Mouse (Mus musculus) lung, embryonic 15.5 days (tissue): Measurements from ENCODE around the gene Slc7a1. TPM values are rescaled to one million over a fixed set of nuclear protein-coding genes. Genes with fewer than 3 reads are reported as not detected.

Source experiments
- ATAC-seq: fragments of 200-750 bp; cut with Nextera tagmentation; 2 replicates; pipeline ENCODE4 v1.8.0; 2017; ENCODE audit warnings: moderate number of reproducible peaks, borderline replicate concordance; ENCODE audit not compliant: low FRiP score, low TSS enrichment; ENCODE audit errors: extremely low read depth
- H3K27ac ChIP-seq: fragments of 300-500 bp; sonication (generic); 2 replicates; pipeline ENCODE4 v1.5.1; 2015; ENCODE audit warnings: moderate library complexity, mild to moderate bottlenecking, inconsistent platforms
- H3K27me3 ChIP-seq: fragments of 300-500 bp; sonication (generic); 2 replicates; pipeline ENCODE4 v1.6.1; 2015; ENCODE audit warnings: inconsistent platforms
- H3K36me3 ChIP-seq: fragments of 300-500 bp; sonication (generic); 2 replicates; pipeline ENCODE4 v1.6.1; 2015; ENCODE audit warnings: inconsistent platforms
- H3K4me1 ChIP-seq: fragments of 300-500 bp; sonication (generic); 2 replicates; pipeline ENCODE4 v1.6.1; 2015; ENCODE audit warnings: inconsistent platforms
- H3K4me2 ChIP-seq: fragments of 300-500 bp; sonication (generic); 2 replicates; pipeline ENCODE4 v1.6.1; 2015; ENCODE audit warnings: inconsistent platforms, mild to moderate bottlenecking, moderate library complexity
- H3K4me3 ChIP-seq: fragments of 300-500 bp; sonication (generic); 2 replicates; pipeline ENCODE4 v1.5.1; 2015; ENCODE audit warnings: mild to moderate bottlenecking, inconsistent platforms
- H3K9ac ChIP-seq: fragments of 300-500 bp; sonication (generic); 2 replicates; pipeline ENCODE4 v1.6.1; 2015; ENCODE audit warnings: inconsistent platforms
- H3K9me3 ChIP-seq: fragments of 300-500 bp; sonication (generic); 2 replicates; pipeline ENCODE4 v1.6.1; 2016; ENCODE audit warnings: inconsistent platforms
- WGBS: fragments of 180-500 bp; shearing (Covaris S2); methylation state at CpG from one replicate; pipeline ENCODE4 v1.1.7; 2015; 5-methylcytosine and 5-hydroxymethylcytosine counted together
- polyA plus RNA-seq: library from polyadenylated mRNA; unstranded; fragments of >200 nt; fragmentation: Nextera tagmentation; extraction: Ambion mirVana; gene quantifications from 2 replicates; pipeline ENCODE4 v1.2.1, GENCODE M21; 2015

Slc7a1 gene
- polyA plus RNA-seq, 1 experiment from 2014 or later = 15.5 TPM

DNA sequence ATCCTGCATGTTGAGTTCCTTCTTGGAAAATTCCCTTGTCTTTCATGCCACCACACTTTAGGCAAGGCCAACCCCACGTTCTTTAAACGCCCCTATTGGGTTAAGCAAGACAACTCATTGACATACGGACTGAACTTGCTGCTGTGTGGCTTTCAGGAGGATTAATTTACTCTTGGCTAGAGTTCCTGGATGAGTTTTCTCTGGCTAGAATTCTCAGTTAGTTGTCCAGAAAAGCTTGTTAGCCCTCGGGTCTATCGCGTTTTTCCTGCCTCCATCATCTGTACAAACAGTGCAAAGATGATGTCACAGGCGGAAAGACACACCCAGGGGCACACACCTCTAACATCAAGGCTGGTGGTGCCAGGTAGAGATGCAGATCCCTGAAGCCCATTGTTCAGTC lies 14.5 kb upstream of the Slc7a1 start:
- no peak overlapping the region for H3K4me2 ChIP-seq
- no peak overlapping the region for H3K9ac ChIP-seq
- H3K9me3 ChIP-seq = no peaks in the 10 kb centered on the region
- H3K36me3 ChIP-seq = no peaks in the 10 kb centered on the region
- no peak for ATAC-seq
- no peaks in the 10 kb centered on the region for H3K27me3 ChIP-seq
- H3K27ac ChIP-seq = no peak overlapping the region
- no peaks in the 10 kb centered on the region for H3K4me1 ChIP-seq
- no peak overlapping the region for H3K4me3 ChIP-seq
- WGBS = 25% methylated on average over 7 of the region's 7 CpGs

DNA sequence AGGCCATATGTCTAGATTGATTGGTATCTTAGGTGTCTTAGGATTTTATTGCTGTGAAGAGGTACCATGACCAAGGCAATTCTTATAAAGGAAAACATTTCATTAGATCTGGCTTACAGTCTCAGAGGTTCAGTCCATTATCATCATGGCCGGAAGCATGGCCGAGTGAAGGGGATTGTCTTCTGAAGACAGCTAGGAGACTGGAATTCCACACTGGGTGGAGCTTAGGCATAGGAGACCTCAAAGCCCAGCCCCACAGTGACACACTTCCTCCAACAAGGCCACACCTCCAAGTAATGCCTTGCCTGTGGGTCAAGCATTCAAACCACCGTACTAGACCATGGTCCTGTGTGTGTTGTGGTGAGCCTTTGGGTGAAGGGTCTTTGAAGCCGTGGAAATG lies 12.8 kb upstream of the Slc7a1 start:
- WGBS = 92% methylated on average over 4 of the region's 4 CpGs
- no peak overlapping the region for H3K9ac ChIP-seq
- ATAC-seq = no peak
- H3K4me1 ChIP-seq = no peaks in the 10 kb centered on the region
- no peak overlapping the region for H3K4me2 ChIP-seq
- no peaks in the 10 kb centered on the region for H3K27me3 ChIP-seq
- H3K27ac ChIP-seq = no peak overlapping the region
- no peaks in the 10 kb centered on the region for H3K9me3 ChIP-seq
- H3K4me3 ChIP-seq = no peak overlapping the region
- H3K36me3 ChIP-seq = no peaks in the 10 kb centered on the region

GRCm38 (mm10) chr5:148409465-148409864 lies 9.8 kb upstream of the Slc7a1 start:
- Histone ChIP-seq H3K4me1 (no peaks in the 10 kb centered on the region), H3K4me3 (no peak overlapping the region), H3K4me2 (no peak overlapping the region), H3K9me3 (0 out of 2 replicates have a peak, but pooled peaks cover 3% of the 10 kb centered on the region), H3K36me3 (no peaks in the 10 kb centered on the region), H3K27me3 (no peaks in the 10 kb centered on the region), H3K27ac (no peak overlapping the region), H3K9ac (no peak overlapping the region)
- no peak for ATAC-seq
- WGBS = 65% methylated on average over 8 of the region's 8 CpGs

DNA sequence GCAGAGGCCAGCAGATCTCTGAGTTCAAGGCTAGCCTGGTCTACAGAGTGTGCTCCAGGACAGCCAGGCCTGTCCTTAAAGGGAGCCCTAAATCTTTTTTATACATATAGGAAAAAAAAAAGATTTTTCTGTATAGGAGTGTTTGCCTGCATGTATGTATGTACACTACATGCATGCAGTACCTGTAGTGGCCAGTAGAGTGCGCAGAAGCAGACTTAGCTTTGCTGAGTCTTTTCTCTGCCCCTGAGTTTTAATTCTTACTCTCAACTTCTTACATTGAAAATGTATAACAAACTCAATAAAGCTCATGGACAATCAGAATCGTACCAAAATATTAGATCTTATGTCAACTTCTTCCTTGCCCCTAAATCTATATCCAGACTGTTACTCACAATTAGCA lies 7.2 kb upstream of the Slc7a1 start:
- Histone ChIP-seq H3K9me3 (0 out of 2 replicates have a peak, but pooled peaks cover 3% of the 10 kb centered on the region), H3K36me3 (no peaks in the 10 kb centered on the region), H3K4me1 (no peaks in the 10 kb centered on the region), H3K4me2 (no peak overlapping the region), H3K27ac (no peak overlapping the region), H3K4me3 (no peak overlapping the region), H3K27me3 (no peaks in the 10 kb centered on the region), H3K9ac (no peak overlapping the region)
- no peak for ATAC-seq
- WGBS = 89% methylated on average over 2 of the region's 2 CpGs

GRCm38 (mm10) chr5:148404548-148404947 lies 4.8 kb upstream of the Slc7a1 start:
- no peak overlapping the region for H3K27ac ChIP-seq
- no peak overlapping the region for H3K9ac ChIP-seq
- H3K4me3 ChIP-seq = no peak overlapping the region
- H3K9me3 ChIP-seq = 0 out of 2 replicates have a peak, but pooled peaks cover 3% of the 10 kb centered on the region
- 91% methylated on average over 7 of the region's 7 CpGs for WGBS
- H3K4me2 ChIP-seq = no peak overlapping the region
- peaks cover 5% of the 10 kb centered on the region for H3K27me3 ChIP-seq
- peaks cover 3% of the 10 kb centered on the region; the same call in 1 of the 2 replicates for H3K4me1 ChIP-seq
- no peak for ATAC-seq
- H3K36me3 ChIP-seq = no peaks in the 10 kb centered on the region

DNA sequence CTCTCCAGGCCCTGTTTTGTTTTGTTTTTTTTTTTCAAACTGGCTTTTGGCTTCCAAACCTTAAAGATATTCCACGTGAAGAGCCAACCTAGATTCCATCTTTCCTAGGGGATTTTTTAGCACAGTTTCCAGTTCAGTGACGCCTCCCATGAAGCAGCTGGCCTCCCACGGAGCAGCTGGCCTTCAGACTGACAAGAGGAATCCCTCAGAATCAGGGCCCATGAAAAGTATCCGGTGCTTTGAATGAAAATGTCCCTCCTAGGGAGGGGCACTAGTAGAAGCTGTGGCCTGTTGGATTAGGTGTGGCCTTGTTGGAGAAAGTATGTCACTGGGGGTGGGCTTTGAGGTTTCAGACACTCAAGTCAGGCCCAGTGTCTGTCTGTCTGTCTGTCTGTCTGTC lies 2.9 kb upstream of the Slc7a1 start:
- no peak overlapping the region for H3K4me3 ChIP-seq
- H3K36me3 ChIP-seq = no peaks in the 10 kb centered on the region
- no peak overlapping the region for H3K27ac ChIP-seq
- H3K9me3 ChIP-seq = 0 out of 2 replicates have a peak, but pooled peaks cover 3% of the 10 kb centered on the region
- peaks cover 13% of the 10 kb centered on the region for H3K4me1 ChIP-seq
- WGBS = 52% methylated on average over 4 of the region's 4 CpGs
- ATAC-seq = no peak
- peaks cover 5% of the 10 kb centered on the region for H3K27me3 ChIP-seq
- H3K4me2 ChIP-seq = no peak overlapping the region
- H3K9ac ChIP-seq = no peak overlapping the region

DNA sequence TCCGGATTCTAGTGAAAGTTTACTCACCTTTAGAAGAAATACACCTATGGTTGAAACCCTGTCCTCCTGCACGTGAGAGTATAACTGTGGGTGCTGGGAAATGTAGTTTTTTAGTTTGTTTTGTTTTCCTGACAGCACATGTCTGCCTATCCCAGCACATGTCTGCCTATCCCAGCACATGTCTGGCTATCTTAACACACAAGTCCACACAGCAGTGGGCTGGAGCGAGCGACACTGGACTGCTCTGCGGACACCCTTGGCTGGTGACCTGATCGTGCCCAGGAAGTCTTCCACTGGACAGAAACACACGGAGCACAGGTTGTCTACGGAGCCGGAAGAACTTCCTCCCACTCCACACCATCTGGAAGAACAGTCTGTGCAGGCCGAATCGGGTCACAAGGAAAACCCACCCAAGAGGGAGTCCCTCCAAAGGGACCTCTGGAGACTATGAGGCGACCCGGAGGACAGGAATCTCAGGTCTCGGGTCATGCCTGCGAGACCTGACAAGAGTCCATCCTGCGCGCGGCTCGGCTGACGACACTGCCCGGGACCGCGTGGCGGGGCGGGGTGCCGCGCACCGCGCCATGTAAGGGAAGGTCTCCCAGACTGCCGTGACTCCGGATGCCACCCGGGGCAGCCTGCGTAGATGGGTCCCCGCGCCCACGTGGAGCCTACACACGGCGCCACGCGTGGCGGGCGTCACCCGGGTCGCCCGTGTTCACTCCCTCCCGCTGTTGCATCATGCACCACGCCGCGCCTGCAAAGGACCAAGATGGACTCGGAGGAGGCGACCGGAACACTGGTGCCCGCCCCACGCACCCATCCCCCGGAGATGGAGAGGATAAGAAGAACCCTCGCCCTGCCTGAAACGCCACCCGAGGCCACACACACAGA lies 691 bp downstream of the Slc7a1 start:
- Histone ChIP-seq H3K9me3 (no peaks in the 10 kb centered on the region), H3K36me3 (no peaks in the 10 kb centered on the region), H3K4me3 (peak overlapping the region; percentile 85), H3K4me2 (peak overlapping the region; percentile 99), H3K27ac (peak overlapping the region; percentile 64), H3K4me1 (peaks cover 14% of the 10 kb centered on the region), H3K27me3 (peaks cover 5% of the 10 kb centered on the region), H3K9ac (peak overlapping the region; percentile 72)
- WGBS = 1% methylated on average over 57 of the region's 58 CpGs
- ATAC-seq = peak; percentile 69

DNA sequence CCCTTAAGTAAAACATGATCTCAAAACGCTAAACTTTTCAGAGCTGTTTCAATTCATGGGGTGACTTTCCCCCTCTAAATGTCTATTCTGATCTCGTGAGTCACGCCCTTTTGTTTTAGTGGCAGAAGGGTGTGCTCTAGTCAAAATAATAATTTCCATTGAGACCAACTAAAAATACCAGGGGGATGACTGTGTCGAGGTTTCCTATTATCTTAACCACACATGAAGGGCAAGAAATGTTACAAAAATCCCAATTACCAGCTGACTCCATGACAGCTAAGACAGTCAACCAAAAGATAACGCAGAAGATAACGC lies 1.3 kb downstream of the Slc7a1 start:
- no peak overlapping the region for H3K9ac ChIP-seq
- WGBS = 47% methylated on average over 6 of the region's 6 CpGs
- peak overlapping the region; percentile 99 for H3K4me2 ChIP-seq

DNA sequence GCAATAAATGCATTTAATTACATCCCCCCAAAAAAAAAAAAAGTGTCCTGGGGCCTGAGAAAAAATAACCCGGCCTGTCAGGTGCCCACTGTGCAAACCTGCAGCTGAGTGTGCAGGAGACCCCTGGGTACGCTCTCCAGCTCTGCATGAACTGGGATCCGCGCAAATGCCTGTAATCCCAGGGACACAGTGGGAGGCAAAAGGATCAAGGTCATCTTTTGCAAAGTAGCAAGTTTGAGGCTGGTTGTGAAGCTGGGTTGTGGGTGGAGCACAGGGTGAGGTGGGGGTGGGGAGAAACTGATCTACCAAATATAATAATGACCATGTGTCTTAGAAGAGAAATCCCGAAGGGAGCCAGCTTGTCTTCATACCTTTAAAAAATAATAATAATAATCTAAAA lies 1.8 kb downstream of the Slc7a1 start:
- peaks cover 14% of the 10 kb centered on the region for H3K4me1 ChIP-seq
- H3K9ac ChIP-seq = no peak overlapping the region
- H3K4me2 ChIP-seq = no peak overlapping the region
- no peaks in the 10 kb centered on the region for H3K36me3 ChIP-seq
- peaks cover 5% of the 10 kb centered on the region for H3K27me3 ChIP-seq
- no peak overlapping the region for H3K4me3 ChIP-seq
- no peaks in the 10 kb centered on the region for H3K9me3 ChIP-seq
- H3K27ac ChIP-seq = no peak overlapping the region
- WGBS = 77% methylated on average over 5 of the region's 5 CpGs
- no peak for ATAC-seq

More for the DNA sequence above, 1.3 kb downstream of the Slc7a1 start:
- Histone ChIP-seq H3K9me3 (no peaks in the 10 kb centered on the region), H3K36me3 (no peaks in the 10 kb centered on the region), H3K27me3 (peaks cover 5% of the 10 kb centered on the region), H3K4me1 (peaks cover 14% of the 10 kb centered on the region), H3K4me3 (peak overlapping the region; percentile 85), H3K27ac (no peak overlapping the region)
- ATAC-seq = no peak

DNA sequence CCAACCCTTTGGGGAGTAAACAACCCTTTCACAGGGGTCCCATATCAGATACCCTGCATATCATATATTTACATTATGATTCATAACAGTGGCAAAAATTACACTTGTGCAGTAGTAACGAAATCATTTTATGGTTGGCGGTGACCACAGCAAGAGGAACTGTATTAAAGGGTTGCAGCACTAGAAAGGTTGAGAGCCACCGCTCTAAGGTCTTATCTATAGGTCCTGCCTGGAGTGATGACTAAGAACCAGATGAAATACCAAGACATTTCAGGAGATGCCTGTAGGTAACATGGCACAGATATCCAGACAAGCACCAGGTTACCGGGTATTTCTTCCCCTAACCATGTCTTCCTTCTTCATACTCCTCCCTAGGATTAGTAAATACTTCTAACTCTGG lies 2.3 kb downstream of the Slc7a1 start:
- ATAC-seq = no peak
- 79% methylated on average over 4 of the region's 4 CpGs for WGBS

GRCm38 (mm10) chr5:148393316-148393715 lies 6.4 kb downstream of the Slc7a1 start:
- no peak overlapping the region for H3K27ac ChIP-seq
- no peaks in the 10 kb centered on the region for H3K9me3 ChIP-seq
- H3K4me2 ChIP-seq = no peak overlapping the region
- peaks cover 16% of the 10 kb centered on the region for H3K4me1 ChIP-seq
- no peaks in the 10 kb centered on the region for H3K36me3 ChIP-seq
- 71% methylated on average over 8 of the region's 8 CpGs for WGBS
- no peaks in the 10 kb centered on the region for H3K27me3 ChIP-seq
- no peak overlapping the region for H3K4me3 ChIP-seq
- no peak for ATAC-seq
- no peak overlapping the region for H3K9ac ChIP-seq

More for the DNA sequence above, 2.3 kb downstream of the Slc7a1 start:
- Histone ChIP-seq H3K4me1 (peaks cover 14% of the 10 kb centered on the region), H3K36me3 (no peaks in the 10 kb centered on the region), H3K4me3 (no peak overlapping the region), H3K27ac (no peak overlapping the region), H3K27me3 (peaks cover 5% of the 10 kb centered on the region), H3K4me2 (no peak overlapping the region), H3K9ac (no peak overlapping the region), H3K9me3 (no peaks in the 10 kb centered on the region)

DNA sequence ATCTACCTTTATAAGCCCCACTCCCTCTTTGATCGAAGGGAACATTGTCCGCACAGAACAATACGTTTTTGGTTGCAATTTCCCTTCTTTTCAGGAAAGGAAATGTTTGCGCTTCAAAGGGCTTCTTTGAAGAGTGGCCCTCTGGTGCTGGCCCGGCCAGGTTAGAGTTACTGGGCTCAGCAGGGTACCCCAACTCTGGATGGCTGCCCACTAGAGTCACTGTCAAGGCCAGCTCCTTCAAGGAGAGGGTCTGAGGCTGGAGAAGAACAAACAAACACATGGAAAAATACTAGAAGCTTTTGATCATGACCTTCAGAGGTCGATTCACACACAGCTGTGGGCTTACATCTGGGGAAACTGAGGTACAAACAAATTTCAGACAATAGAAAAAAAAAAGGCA lies 6.9 kb downstream of the Slc7a1 start:
- Histone ChIP-seq H3K4me1 (peaks cover 14% of the 10 kb centered on the region), H3K4me2 (no peak overlapping the region), H3K9ac (no peak overlapping the region), H3K36me3 (no peaks in the 10 kb centered on the region), H3K9me3 (no peaks in the 10 kb centered on the region), H3K27ac (no peak overlapping the region), H3K27me3 (no peaks in the 10 kb centered on the region), H3K4me3 (no peak overlapping the region)
- WGBS = 76% methylated on average over 6 of the region's 6 CpGs
- no peak for ATAC-seq
